Mouse (Mus musculus): ENCODE measurements around the gene Otub1. TPM values are rescaled to one million over a fixed set of nuclear protein-coding genes. Genes with fewer than 3 reads are reported as not detected.

The Otub1 gene
- polyA plus RNA-seq, 2 experiments, result 34.7 to 50.5 TPM

GRCm38 (mm10) chr19:7226511-7226914, 20.4 kb upstream of the Otub1 start:
- H3K9ac ChIP-seq (replicated peaks), result no peak overlapping the region
- H3K4me2 ChIP-seq (ENCODE audit: low read depth), result no peak overlapping the region
- ATAC-seq (ENCODE audit: insufficient read depth) (no peak), DNase-seq (ENCODE audit: low read depth in 3 of 3, low spot score in 3 of 3) (no peak)
- 56% methylated on average over 6 of the region's 6 CpGs for WGBS (ENCODE audit: insufficient replicate concordance)
- H3K4me1 ChIP-seq (replicated peaks; ENCODE audit: control insufficient read depth in 2 of 2, insufficient read depth in 2 of 2, low read length in 1 of 2), result no peaks in the 10 kb centered on the region
- TF ChIP-seq CTCF (IDR thresholded peaks at IDR 0.05; ENCODE audit: low read depth) (no peak), EP300 (IDR thresholded peaks at IDR 0.05; ENCODE audit: low read depth) (no peak)
- no peaks in the 10 kb centered on the region for H3K9me3 ChIP-seq (ENCODE audit: control insufficient read depth, low read length)
- H3K27ac ChIP-seq, result no peak overlapping the region
- no peaks in the 10 kb centered on the region for H3K27me3 ChIP-seq (ENCODE audit: control insufficient read depth, insufficient read depth, low read length)
- no peak overlapping the region for H3K4me3 ChIP-seq (ENCODE audit: insufficient read depth in 1 of 2, low read depth in 2 of 2, low read length in 2 of 2)
- H3K36me3 ChIP-seq (replicated peaks; ENCODE audit: control insufficient read depth, insufficient read depth, low read depth), result peaks cover 38% of the 10 kb centered on the region

- Histone ChIP-seq H3K36me3 (replicated peaks; ENCODE audit: control insufficient read depth, insufficient read depth, low read depth) (peaks cover 30% of the 10 kb centered on the region), H3K4me1 (replicated peaks; ENCODE audit: control insufficient read depth in 2 of 2, insufficient read depth in 2 of 2, low read length in 1 of 2) (no peaks in the 10 kb centered on the region), H3K27ac (no peak overlapping the region), H3K27me3 (ENCODE audit: control insufficient read depth, insufficient read depth, low read length) (no peaks in the 10 kb centered on the region), H3K9ac (replicated peaks) (no peak overlapping the region), H3K9me3 (ENCODE audit: control insufficient read depth, low read length) (no peaks in the 10 kb centered on the region), H3K4me2 (ENCODE audit: low read depth) (no peak overlapping the region), H3K4me3 (ENCODE audit: insufficient read depth in 1 of 2, low read depth in 2 of 2, low read length in 2 of 2) (no peak overlapping the region)
- WGBS (ENCODE audit: insufficient replicate concordance), result 77% methylated on average over 9 of the region's 9 CpGs
- TF ChIP-seq EP300 (IDR thresholded peaks at IDR 0.05; ENCODE audit: low read depth) (no peak), CTCF (IDR thresholded peaks at IDR 0.05; ENCODE audit: low read depth) (no peak)
- DNase-seq (ENCODE audit: low read depth in 3 of 3, low spot score in 3 of 3), result no peak
- ATAC-seq (ENCODE audit: insufficient read depth), result no peak
Measured at GRCm38 (mm10) chr19:7225096-7225690, 19.1 kb upstream of the Otub1 start.

GRCm38 (mm10) chr19:7224253-7224652, 18.1 kb upstream of the Otub1 start:
- no peak for TF ChIP-seq CTCF (IDR thresholded peaks at IDR 0.05; ENCODE audit: low read depth)
- no peak for TF ChIP-seq EP300 (IDR thresholded peaks at IDR 0.05; ENCODE audit: low read depth)
- WGBS (ENCODE audit: insufficient replicate concordance), result 83% methylated on average over 3 of the region's 3 CpGs

GRCm38 (mm10) chr19:7223488-7223887, 17.4 kb upstream of the Otub1 start:
- H3K4me2 ChIP-seq (ENCODE audit: low read depth), result no peak overlapping the region
- 0 out of 4 replicates have a peak, but pooled peaks cover 0 to 2% of the 10 kb centered on the region in 2 experiments for H3K4me1 ChIP-seq (replicated peaks; ENCODE audit: control insufficient read depth in 2 of 2, insufficient read depth in 2 of 2, low read length in 1 of 2)
- H3K27ac ChIP-seq, result no peak overlapping the region
- no peak for TF ChIP-seq CTCF (IDR thresholded peaks at IDR 0.05; ENCODE audit: low read depth)
- no peak for TF ChIP-seq EP300 (IDR thresholded peaks at IDR 0.05; ENCODE audit: low read depth)
- no peak overlapping the region for H3K9ac ChIP-seq (replicated peaks)
- H3K36me3 ChIP-seq (replicated peaks; ENCODE audit: control insufficient read depth, insufficient read depth, low read depth), result peaks cover 20% of the 10 kb centered on the region
- H3K9me3 ChIP-seq (ENCODE audit: control insufficient read depth, low read length), result no peaks in the 10 kb centered on the region
- no peak overlapping the region for H3K4me3 ChIP-seq (ENCODE audit: insufficient read depth in 1 of 2, low read depth in 2 of 2, low read length in 2 of 2)
- ATAC-seq (ENCODE audit: insufficient read depth) (no peak), DNase-seq (ENCODE audit: low read depth in 3 of 3, low spot score in 3 of 3) (no peak)
- H3K27me3 ChIP-seq (ENCODE audit: control insufficient read depth, insufficient read depth, low read length), result no peaks in the 10 kb centered on the region

More at GRCm38 (mm10) chr19:7224253-7224652, 18.1 kb upstream of the Otub1 start:
- Histone ChIP-seq H3K4me1 (replicated peaks; ENCODE audit: control insufficient read depth in 2 of 2, insufficient read depth in 2 of 2, low read length in 1 of 2) (no peaks in the 10 kb centered on the region), H3K27ac (no peak overlapping the region), H3K9me3 (ENCODE audit: control insufficient read depth, low read length) (no peaks in the 10 kb centered on the region), H3K9ac (replicated peaks) (no peak overlapping the region), H3K36me3 (replicated peaks; ENCODE audit: control insufficient read depth, insufficient read depth, low read depth) (peaks cover 21% of the 10 kb centered on the region), H3K4me2 (ENCODE audit: low read depth) (no peak overlapping the region), H3K4me3 (ENCODE audit: insufficient read depth in 1 of 2, low read depth in 2 of 2, low read length in 2 of 2) (no peak overlapping the region), H3K27me3 (ENCODE audit: control insufficient read depth, insufficient read depth, low read length) (no peaks in the 10 kb centered on the region)
- DNase-seq (ENCODE audit: low read depth in 3 of 3, low spot score in 3 of 3), result no peak
- ATAC-seq (ENCODE audit: insufficient read depth), result no peak

- 74% methylated on average over 6 of the region's 6 CpGs for WGBS (ENCODE audit: insufficient replicate concordance)
Measured at GRCm38 (mm10) chr19:7222196-7222595, 16.1 kb upstream of the Otub1 start.

More at GRCm38 (mm10) chr19:7222196-7222595, 16.1 kb upstream of the Otub1 start:
- Histone ChIP-seq H3K4me3 (ENCODE audit: insufficient read depth in 1 of 2, low read depth in 2 of 2, low read length in 2 of 2) (no peak overlapping the region), H3K36me3 (replicated peaks; ENCODE audit: control insufficient read depth, insufficient read depth, low read depth) (peaks cover 7% of the 10 kb centered on the region; the same call in 1 of the 2 replicates), H3K4me2 (ENCODE audit: low read depth) (no peak overlapping the region), H3K9me3 (ENCODE audit: control insufficient read depth, low read length) (no peaks in the 10 kb centered on the region), H3K9ac (replicated peaks) (no peak overlapping the region), H3K4me1 (replicated peaks; ENCODE audit: control insufficient read depth in 2 of 2, insufficient read depth in 2 of 2, low read length in 1 of 2) (peaks cover 6 to 8% of the 10 kb centered on the region in 2 experiments; a peak in 3 of 4 replicates), H3K27me3 (ENCODE audit: control insufficient read depth, insufficient read depth, low read length) (no peaks in the 10 kb centered on the region), H3K27ac (no peak overlapping the region)
- TF ChIP-seq EP300 (IDR thresholded peaks at IDR 0.05; ENCODE audit: low read depth), result no peak
- TF ChIP-seq CTCF (IDR thresholded peaks at IDR 0.05; ENCODE audit: low read depth), result no peak
- ATAC-seq (ENCODE audit: insufficient read depth), result no peak
- DNase-seq (ENCODE audit: low read depth in 3 of 3, low spot score in 3 of 3), result no peak

Measured in liver, embryonic 14.5 days (tissue).